Mouse (Mus musculus): ENCODE results near the gene Htr3b. TPM values are rescaled to one million over a fixed set of nuclear protein-coding genes. Genes with fewer than 3 reads are reported as not detected.
A peak's percentile ranks its signal among the peaks of the same experiment; 100 is the strongest.
"Not testable (repeated sequence)": the region's sequence is repeated elsewhere in the genome, so short reads cannot be mapped to it uniquely, and the experiment has no call there.

Gene Htr3b
- polyA plus RNA-seq (2015; fragmentation: Nextera tagmentation; extraction: Ambion mirVana): not detected in 2 replicates

- H3K27me3 ChIP-seq: peaks cover 12% of the 10 kb centered on the region; the same call in 1 of the 2 replicates
- H3K9ac ChIP-seq: no peak within 1 kb of the TSS
- H3K9me3 ChIP-seq (replicated peaks): no peaks in the 10 kb centered on the region
- H3K36me3 ChIP-seq (ENCODE audit: poor library complexity, severe bottlenecking): no peaks in the 10 kb centered on the region
- H3K4me3 ChIP-seq: no peak within 1 kb of the TSS
- peaks cover 15% of the 10 kb centered on the region for H3K4me1 ChIP-seq
- no peak within 1 kb of the TSS for H3K4me2 ChIP-seq
- no peak within 1 kb of the TSS for H3K27ac ChIP-seq
- no peak for ATAC-seq
- 75% methylated on average over 7 of the region's 7 CpGs for WGBS
Observed at GRCm38 (mm10) chr9:48964587-48965040, at the start of gene Htr3b. Gene Htr3b (minus strand): TSS chr9:48964990.

- H3K4me1 ChIP-seq: no peaks in the 10 kb centered on the region
- no peak overlapping the region for H3K4me3 ChIP-seq
- H3K9ac ChIP-seq: no peak overlapping the region
- WGBS: 88% methylated on average over 6 of the region's 6 CpGs
- H3K36me3 ChIP-seq (ENCODE audit: poor library complexity, severe bottlenecking): peaks cover 36% of the 10 kb centered on the region
- no peaks in the 10 kb centered on the region for H3K9me3 ChIP-seq (replicated peaks)
- H3K4me2 ChIP-seq: no peak overlapping the region
- no peaks in the 10 kb centered on the region for H3K27me3 ChIP-seq
- no peak for ATAC-seq
- H3K27ac ChIP-seq: no peak overlapping the region
Observed at GRCm38 (mm10) chr9:48999256-48999655, 34.5 kb upstream of the Htr3b start.

GRCm38 (mm10) chr9:48995735-48996134 lies 30.9 kb upstream of the Htr3b start:
- Histone ChIP-seq H3K27me3 (no peaks in the 10 kb centered on the region), H3K27ac (no peak overlapping the region), H3K4me2 (no peak overlapping the region), H3K4me3 (no peak overlapping the region), H3K4me1 (peaks cover 8% of the 10 kb centered on the region), H3K9me3 (replicated peaks) (no peaks in the 10 kb centered on the region), H3K36me3 (ENCODE audit: poor library complexity, severe bottlenecking) (peaks cover 13% of the 10 kb centered on the region), H3K9ac (no peak overlapping the region)
- no peak for ATAC-seq
- 96% methylated on average over 1 of the region's 1 CpGs for WGBS

GRCm38 (mm10) chr9:48994779-48995178 lies 30.0 kb upstream of the Htr3b start:
- WGBS: 93% methylated on average over 7 of the region's 7 CpGs
- no peak overlapping the region for H3K27ac ChIP-seq
- no peak for ATAC-seq
- no peaks in the 10 kb centered on the region for H3K9me3 ChIP-seq (replicated peaks)
- H3K4me3 ChIP-seq: no peak overlapping the region
- peaks cover 7% of the 10 kb centered on the region for H3K36me3 ChIP-seq (ENCODE audit: poor library complexity, severe bottlenecking)
- no peak overlapping the region for H3K4me2 ChIP-seq
- H3K4me1 ChIP-seq: peaks cover 8% of the 10 kb centered on the region
- H3K27me3 ChIP-seq: no peaks in the 10 kb centered on the region
- no peak overlapping the region for H3K9ac ChIP-seq

GRCm38 (mm10) chr9:48991671-48992070 lies 26.9 kb upstream of the Htr3b start:
- H3K4me3 ChIP-seq: no peak overlapping the region
- no peak overlapping the region for H3K4me2 ChIP-seq
- ATAC-seq: no peak
- peaks cover 7% of the 10 kb centered on the region; the same call in 1 of the 2 replicates for H3K36me3 ChIP-seq (ENCODE audit: poor library complexity, severe bottlenecking)
- H3K9me3 ChIP-seq (replicated peaks): no peaks in the 10 kb centered on the region
- no peak overlapping the region for H3K9ac ChIP-seq
- H3K4me1 ChIP-seq: peaks cover 32% of the 10 kb centered on the region
- H3K27me3 ChIP-seq: no peaks in the 10 kb centered on the region
- WGBS: 28% methylated on average over 5 of the region's 5 CpGs
- H3K27ac ChIP-seq: no peak overlapping the region

- peak overlapping the region; percentile 48 for H3K9ac ChIP-seq
- H3K4me3 ChIP-seq: peak overlapping the region; percentile 27
- WGBS: 30% methylated on average over 12 of the region's 12 CpGs
- no peak overlapping the region for H3K27ac ChIP-seq
- no peaks in the 10 kb centered on the region for H3K27me3 ChIP-seq
- no peaks in the 10 kb centered on the region for H3K36me3 ChIP-seq (ENCODE audit: poor library complexity, severe bottlenecking)
- H3K9me3 ChIP-seq (replicated peaks): no peaks in the 10 kb centered on the region
- peak overlapping the region; percentile 76 for H3K4me2 ChIP-seq
- no peak for ATAC-seq
- H3K4me1 ChIP-seq: peaks cover 43% of the 10 kb centered on the region
Observed at GRCm38 (mm10) chr9:48987201-48988101, 22.7 kb upstream of the Htr3b start.

GRCm38 (mm10) chr9:48986616-48987141 lies 21.9 kb upstream of the Htr3b start:
- no peaks in the 10 kb centered on the region for H3K27me3 ChIP-seq
- H3K4me1 ChIP-seq: peaks cover 43% of the 10 kb centered on the region
- H3K9ac ChIP-seq: peak overlapping the region; percentile 48
- peak overlapping the region; percentile 77 for H3K4me3 ChIP-seq
- H3K9me3 ChIP-seq (replicated peaks): no peaks in the 10 kb centered on the region
- no peak for ATAC-seq
- 24% methylated on average over 7 of the region's 7 CpGs for whole genome bisulfite sequencing
- H3K4me2 ChIP-seq: peak overlapping the region; percentile 76
- no peaks in the 10 kb centered on the region for H3K36me3 ChIP-seq (ENCODE audit: poor library complexity, severe bottlenecking)
- H3K27ac ChIP-seq: no peak overlapping the region

- ATAC-seq: no peak
Observed at GRCm38 (mm10) chr9:48985708-48986088, 20.9 kb upstream of the Htr3b start.

GRCm38 (mm10) chr9:48984845-48985707 lies 20.3 kb upstream of the Htr3b start, which contains the start of gene Usp28:
Gene Usp28 (plus strand): TSS chr9:48985375.
- Histone ChIP-seq H3K9ac (peak within 1 kb of the TSS; percentile 83), H3K4me1 (peaks cover 35% of the 10 kb centered on the region), H3K9me3 (replicated peaks) (no peaks in the 10 kb centered on the region), H3K27me3 (no peaks in the 10 kb centered on the region), H3K4me2 (peak within 1 kb of the TSS; percentile 76), H3K36me3 (ENCODE audit: poor library complexity, severe bottlenecking) (no peaks in the 10 kb centered on the region), H3K27ac (peak within 1 kb of the TSS; percentile 87), H3K4me3 (peak within 1 kb of the TSS; percentile 77)
- ATAC-seq: peak; percentile 95
- under 1% methylated on average over 85 of the region's 94 CpGs for WGBS

More at GRCm38 (mm10) chr9:48985708-48986088, 20.9 kb upstream of the Htr3b start:
- Histone ChIP-seq H3K9me3 (replicated peaks) (no peaks in the 10 kb centered on the region), H3K36me3 (ENCODE audit: poor library complexity, severe bottlenecking) (no peaks in the 10 kb centered on the region), H3K9ac (peak overlapping the region; percentile 83), H3K27ac (peak overlapping the region; percentile 73), H3K4me2 (peak overlapping the region; percentile 76), H3K27me3 (no peaks in the 10 kb centered on the region), H3K4me1 (peaks cover 35% of the 10 kb centered on the region), H3K4me3 (peak overlapping the region; percentile 77)
- WGBS: 0% methylated on average over 20 of the region's 20 CpGs

GRCm38 (mm10) chr9:48984320-48984844 lies 19.6 kb upstream of the Htr3b start:
- Histone ChIP-seq H3K9me3 (replicated peaks) (no peaks in the 10 kb centered on the region), H3K9ac (peak overlapping the region; percentile 68), H3K4me3 (peak overlapping the region; percentile 77), H3K4me1 (peaks cover 35% of the 10 kb centered on the region), H3K36me3 (ENCODE audit: poor library complexity, severe bottlenecking) (no peaks in the 10 kb centered on the region), H3K4me2 (peak overlapping the region; percentile 76), H3K27ac (peak overlapping the region; percentile 87), H3K27me3 (no peaks in the 10 kb centered on the region)
- WGBS: 35% methylated on average over 8 of the region's 8 CpGs
- ATAC-seq: no peak

- not testable (repeated sequence) for H3K27me3 ChIP-seq, H3K4me2 ChIP-seq
Observed at GRCm38 (mm10) chr9:48983801-48984200, 19.0 kb upstream of the Htr3b start.

More at GRCm38 (mm10) chr9:48983801-48984200, 19.0 kb upstream of the Htr3b start:
- H3K36me3 ChIP-seq (ENCODE audit: poor library complexity, severe bottlenecking); H3K27ac ChIP-seq; ATAC-seq; H3K4me3 ChIP-seq; H3K9me3 ChIP-seq (replicated peaks); H3K9ac ChIP-seq: not testable (repeated sequence)
- WGBS: 94% methylated on average over 6 of the region's 6 CpGs
- H3K4me1 ChIP-seq: peaks cover 32% of the 10 kb centered on the region

All from forebrain, embryonic 13.5 days (tissue).